Mouse (Mus musculus) MEL (cell line): ENCODE data around the gene Dnaic2. TPM values are rescaled to one million over a fixed set of nuclear protein-coding genes. Genes with fewer than 3 reads are reported as not detected.

ENCODE experiments used
- DNase-seq: peaks from one replicate; pipeline ENCODE4 v3.0.0; 2011; ENCODE audit warnings: low read depth, low spot score
- H3K27ac ChIP-seq: 2 replicates; pipeline ENCODE4 v1.5.1; 2012; ENCODE audit warnings: low read depth, mild to moderate bottlenecking, control low read depth, low read length, moderate library complexity; ENCODE audit not compliant: control insufficient read depth
- H3K27me3 ChIP-seq, 2 experiments: fragments of 150-350 bp in 1 of 2; sonication (generic) in 1 of 2; 2 replicates each; pipeline ENCODE4 v1.6.1; 2012; ENCODE audit warnings: low read length in 2 of 2, mild to moderate bottlenecking in 2 of 2, improper control_type of control experiment in 1 of 2, moderate library complexity in 1 of 2; ENCODE audit not compliant: insufficient read depth in 2 of 2, control insufficient read depth in 1 of 2
- H3K36me3 ChIP-seq, 2 experiments: 2 replicates each; pipeline ENCODE4 v1.6.1; 2012 to 2014; ENCODE audit warnings: low read length in 2 of 2, improper control_type of control experiment in 1 of 2, inconsistent platforms in 1 of 2, mild to moderate bottlenecking in 1 of 2; ENCODE audit not compliant: insufficient read depth in 2 of 2, control insufficient read depth in 1 of 2
- H3K4me1 ChIP-seq, 2 experiments: fragments of 150-350 bp in 1 of 2; sonication (generic) in 1 of 2; 2 replicates each; pipeline ENCODE4 v1.6.1; 2012; ENCODE audit warnings: low read length in 2 of 2, improper control_type of control experiment in 1 of 2, mild to moderate bottlenecking in 1 of 2; ENCODE audit not compliant: insufficient read depth in 2 of 2, control insufficient read depth in 1 of 2
- H3K4me3 ChIP-seq, 2 experiments: fragments of 150-350 bp in 1 of 2; sonication (generic) in 1 of 2; 2 replicates each; pipeline ENCODE4 v1.5.1; 2012; ENCODE audit warnings: low read depth in 2 of 2, low read length in 2 of 2, mild to moderate bottlenecking in 2 of 2, moderate library complexity in 2 of 2, control low read depth in 1 of 2, improper control_type of control experiment in 1 of 2; ENCODE audit not compliant: control insufficient read depth in 1 of 2, insufficient read depth in 1 of 2
- H3K79me2 ChIP-seq: 2 replicates; pipeline ENCODE4 v1.6.1; 2012; ENCODE audit warnings: mild to moderate bottlenecking, low read length, moderate library complexity; ENCODE audit not compliant: control insufficient read depth, poor library complexity, insufficient read depth
- H3K9ac ChIP-seq: 2 replicates; pipeline ENCODE4 v1.6.1; 2012; ENCODE audit warnings: low read depth, mild to moderate bottlenecking, control low read depth, low read length, moderate library complexity; ENCODE audit not compliant: control insufficient read depth, poor library complexity, severe bottlenecking
- H3K9me3 ChIP-seq: fragments of 150-350 bp; sonication (generic); replicated peaks from 2 replicates; pipeline ENCODE4 v1.6.1; 2012; ENCODE audit warnings: mild to moderate bottlenecking, low read length, improper control_type of control experiment, moderate library complexity; ENCODE audit not compliant: insufficient read depth
- BHLHE40 ChIP-seq: IDR thresholded peaks from 2 replicates; pipeline ENCODE4 v1.6.1; 2012; ENCODE audit warnings: low read depth, mild to moderate bottlenecking, inconsistent platforms, low read length, improper control_type of control experiment, borderline replicate concordance
- CHD1 ChIP-seq: IDR thresholded peaks from 2 replicates; pipeline ENCODE4 v1.6.1; 2012; ENCODE audit warnings: low read depth, mild to moderate bottlenecking, inconsistent platforms, low read length, improper control_type of control experiment
- E2F4 ChIP-seq: IDR thresholded peaks from 2 replicates; pipeline ENCODE4 v1.6.1; 2011; ENCODE audit warnings: low read depth, low read length, improper control_type of control experiment, borderline replicate concordance
- EP300 ChIP-seq, 2 experiments: IDR thresholded peaks; 2 replicates each; pipeline ENCODE4 v1.6.1; 2011; ENCODE audit warnings: improper control_type of control experiment in 2 of 2, low read length in 2 of 2, low read depth in 1 of 2, mild to moderate bottlenecking in 1 of 2
- ETS1 ChIP-seq: IDR thresholded peaks from 2 replicates; pipeline ENCODE4 v1.6.1; 2012; ENCODE audit warnings: low read depth, mild to moderate bottlenecking, inconsistent platforms, low read length, improper control_type of control experiment, moderate library complexity
- MAX ChIP-seq: IDR thresholded peaks from 2 replicates; pipeline ENCODE4 v1.6.1; 2011; ENCODE audit warnings: low read length, improper control_type of control experiment
- MAZ ChIP-seq: IDR thresholded peaks from 2 replicates; pipeline ENCODE4 v1.6.1; 2012; ENCODE audit warnings: low read depth, mild to moderate bottlenecking, inconsistent platforms, low read length, improper control_type of control experiment
- MEF2A ChIP-seq: IDR thresholded peaks from 2 replicates; pipeline ENCODE4 v1.6.1; 2014; ENCODE audit warnings: low read depth, mild to moderate bottlenecking, inconsistent platforms, low read length, improper control_type of control experiment; ENCODE audit not compliant: poor library complexity, insufficient replicate concordance, severe bottlenecking; ENCODE audit errors: extremely low read depth
- MXI1 ChIP-seq: IDR thresholded peaks from 2 replicates; pipeline ENCODE4 v1.6.1; 2011; ENCODE audit warnings: mild to moderate bottlenecking, low read depth, low read length, improper control_type of control experiment
- MYC ChIP-seq: IDR thresholded peaks from 2 replicates; pipeline ENCODE4 v1.6.1; 2011; ENCODE audit warnings: low read depth, mild to moderate bottlenecking, low read length, improper control_type of control experiment, moderate library complexity
- NELFE ChIP-seq: IDR thresholded peaks from 2 replicates; pipeline ENCODE4 v1.6.1; 2011; ENCODE audit warnings: low read depth, low read length, improper control_type of control experiment
- NRF1 ChIP-seq: IDR thresholded peaks from 2 replicates; pipeline ENCODE4 v1.6.1; 2014; ENCODE audit warnings: low read depth, mild to moderate bottlenecking, inconsistent platforms, low read length, improper control_type of control experiment, moderate library complexity; ENCODE audit not compliant: poor library complexity, insufficient read depth, severe bottlenecking
- POLR2A ChIP-seq, 2 experiments: IDR thresholded peaks; 2 replicates each; pipeline ENCODE4 v1.6.1; 2011 to 2012; ENCODE audit warnings: low read length in 2 of 2, mild to moderate bottlenecking in 2 of 2, control low read depth in 1 of 2, improper control_type of control experiment in 1 of 2, low read depth in 1 of 2, moderate library complexity in 1 of 2; ENCODE audit not compliant: control insufficient read depth in 1 of 2, insufficient read depth in 1 of 2, poor library complexity in 1 of 2
- POLR2AphosphoS5 ChIP-seq: IDR thresholded peaks from 2 replicates; pipeline ENCODE4 v1.6.1; 2012; ENCODE audit warnings: low read depth, borderline replicate concordance, mild to moderate bottlenecking, inconsistent platforms, low read length, moderate library complexity, mixed read lengths
- SIN3A ChIP-seq: IDR thresholded peaks from 2 replicates; pipeline ENCODE4 v1.6.1; 2012; ENCODE audit warnings: low read length, improper control_type of control experiment, inconsistent platforms
- TAL1 ChIP-seq: IDR thresholded peaks from 2 replicates; pipeline ENCODE4 v1.6.1; 2012; ENCODE audit warnings: mild to moderate bottlenecking, inconsistent platforms, low read length, moderate library complexity, mixed read lengths
- TBP ChIP-seq: IDR thresholded peaks from 2 replicates; pipeline ENCODE4 v1.8.0; 2011; ENCODE audit warnings: low read depth, low read length, improper control_type of control experiment
- TCF12 ChIP-seq: IDR thresholded peaks from 2 replicates; pipeline ENCODE4 v1.6.1; 2014; ENCODE audit warnings: low read depth, mild to moderate bottlenecking, inconsistent platforms, low read length, improper control_type of control experiment, moderate library complexity
- UBTF ChIP-seq: IDR thresholded peaks from 2 replicates; pipeline ENCODE4 v1.6.1; 2012; ENCODE audit warnings: low read depth, mild to moderate bottlenecking, inconsistent platforms, low read length, improper control_type of control experiment, moderate library complexity, borderline replicate concordance; ENCODE audit not compliant: insufficient read depth
- USF1 ChIP-seq: IDR thresholded peaks from 2 replicates; pipeline ENCODE4 v1.6.1; 2014; ENCODE audit warnings: low read depth, mild to moderate bottlenecking, inconsistent platforms, low read length, improper control_type of control experiment, moderate library complexity
- ZMIZ1 ChIP-seq: IDR thresholded peaks from 2 replicates; pipeline ENCODE4 v1.6.1; 2012; ENCODE audit warnings: low read depth, mild to moderate bottlenecking, inconsistent platforms, low read length, improper control_type of control experiment, moderate library complexity
- polyA plus RNA-seq, 2 experiments: library from polyadenylated mRNA; stranded (reverse) in 1 of 2; unstranded in 1 of 2; fragments of >175 nt in 1 of 2; fragments of >200 nt in 1 of 2; gene quantifications; 2 replicates each; pipeline versions ENCODE4 v1.2.1 to v1.2.4; 2012; ENCODE audit warnings: low replicate concordance in 2 of 2, low read depth in 1 of 2; ENCODE audit not compliant: insufficient read length in 2 of 2, insufficient read depth in 1 of 2, missing spikeins in 1 of 2
- total RNA-seq: library from RNA; depleted of rRNA; stranded (reverse); fragments of 300-350 nt; gene quantifications from 2 replicates; pipeline ENCODE4 v1.2.3, GENCODE M21; 2012

Dnaic2 gene
- total and polyA plus RNA-seq, 3 experiments: not detected

GRCm38 (mm10) chr11:114706358-114706757 lies 20.9 kb upstream of the Dnaic2 start:
- no peaks in the 10 kb centered on the region for H3K4me1 ChIP-seq
- no peaks in the 10 kb centered on the region for H3K27me3 ChIP-seq
- DNase-seq: no peak
- H3K9ac ChIP-seq: no peak overlapping the region
- H3K36me3 ChIP-seq: no peaks in the 10 kb centered on the region
- no peak overlapping the region for H3K27ac ChIP-seq
- no peaks in the 10 kb centered on the region for H3K79me2 ChIP-seq
- TF ChIP-seq MAZ: no peak
- no peak for TF ChIP-seq MYC
- no peak for TF ChIP-seq POLR2AphosphoS5
- no peak for TF ChIP-seq ETS1
- no peak for TF ChIP-seq TAL1
- no peak for TF ChIP-seq NRF1
- TF ChIP-seq NELFE: no peak
- no peak for TF ChIP-seq MAX
- TF ChIP-seq ZMIZ1: no peak
- TF ChIP-seq USF1: no peak
- H3K9me3 ChIP-seq: no peaks in the 10 kb centered on the region
- H3K4me3 ChIP-seq: no peak overlapping the region

GRCm38 (mm10) chr11:114711393-114711792 lies 15.8 kb upstream of the Dnaic2 start:
- H3K27ac ChIP-seq: no peak overlapping the region
- no peaks in the 10 kb centered on the region for H3K36me3 ChIP-seq
- H3K4me1 ChIP-seq: no peaks in the 10 kb centered on the region
- H3K79me2 ChIP-seq: no peaks in the 10 kb centered on the region
- H3K9me3 ChIP-seq: no peaks in the 10 kb centered on the region
- H3K4me3 ChIP-seq: no peak overlapping the region
- TF ChIP-seq POLR2AphosphoS5: no peak
- TF ChIP-seq UBTF: no peak
- no peak for TF ChIP-seq E2F4
- DNase-seq: no peak
- no peaks in the 10 kb centered on the region for H3K27me3 ChIP-seq
- H3K9ac ChIP-seq: no peak overlapping the region

- Histone ChIP-seq H3K36me3 (no peaks in the 10 kb centered on the region), H3K4me1 (no peaks in the 10 kb centered on the region), H3K79me2 (no peaks in the 10 kb centered on the region), H3K27ac (no peak overlapping the region), H3K9ac (no peak overlapping the region), H3K4me3 (no peak overlapping the region), H3K9me3 (no peaks in the 10 kb centered on the region), H3K27me3 (no peaks in the 10 kb centered on the region)
- TF ChIP-seq EP300 (IDR thresholded peaks at IDR 0.05; ENCODE audit: low read depth in 1 of 2, low read length in 2 of 2) (no peak), TBP (no peak), UBTF (no peak), BHLHE40 (no peak), MEF2A (no peak), SIN3A (no peak), POLR2AphosphoS5 (no peak), ETS1 (no peak), CHD1 (no peak), POLR2A (IDR thresholded peaks at IDR 0.05; ENCODE audit: control insufficient read depth in 1 of 2, insufficient read depth in 1 of 2, low read depth in 1 of 2, low read length in 2 of 2, poor library complexity in 1 of 2) (no peak), TCF12 (no peak), MXI1 (no peak), USF1 (no peak), MAX (no peak)
- no peak for DNase-seq
These were observed 15.3 kb upstream of the Dnaic2 start for GRCm38 (mm10) chr11:114711861-114712260.
